Mouse (Mus musculus) spleen, embryonic (tissue): ENCODE measurements around the gene Hspg2.

Experiments
- CTCF ChIA-PET: fragments of 350-600 bp; sonication (Branson Sonifier 250); formaldehyde crosslinking; loops from one replicate; lab custom pipeline; 2022; lab: Charles Lee

Hspg2 gene

DNA sequence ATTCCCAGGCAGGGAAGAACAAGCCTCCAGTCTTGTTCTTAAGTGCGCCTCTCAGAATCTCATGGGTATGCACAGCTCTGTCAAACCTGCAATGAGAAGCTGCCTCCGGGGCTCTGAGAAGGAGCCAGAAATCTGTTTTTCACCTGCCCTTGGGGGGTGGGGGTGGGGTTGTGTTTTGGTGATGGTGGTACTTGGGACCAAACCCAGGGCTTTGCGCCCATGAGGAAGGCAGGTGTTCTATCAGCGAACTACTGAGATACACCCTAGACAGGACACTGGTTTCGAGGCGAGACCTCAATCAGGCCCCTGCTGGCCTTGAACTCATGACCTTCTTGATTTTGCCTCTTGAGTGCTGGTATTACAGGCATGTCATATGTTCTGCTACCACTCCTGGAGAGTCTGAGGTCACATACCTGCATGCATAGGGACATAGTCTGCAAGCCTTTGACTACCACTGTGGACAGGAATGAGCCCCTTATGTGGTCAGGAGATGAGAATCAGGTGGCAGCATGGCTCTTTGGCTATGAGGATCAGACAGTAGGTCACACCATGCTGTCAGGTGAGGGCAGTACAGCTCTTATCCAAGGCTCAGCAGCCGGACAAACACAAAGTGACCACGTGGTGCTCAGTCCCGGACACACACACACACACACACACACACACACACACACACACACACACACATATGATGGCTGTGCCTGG is 30.5 kb downstream of the Hspg2 start:
- CTCF ChIA-PET = interaction anchor here (0.8 kb wide), 1 partner anchor 145 kb away, joined by 19 read pairs; no protein-coding TSS in a partner anchor

DNA sequence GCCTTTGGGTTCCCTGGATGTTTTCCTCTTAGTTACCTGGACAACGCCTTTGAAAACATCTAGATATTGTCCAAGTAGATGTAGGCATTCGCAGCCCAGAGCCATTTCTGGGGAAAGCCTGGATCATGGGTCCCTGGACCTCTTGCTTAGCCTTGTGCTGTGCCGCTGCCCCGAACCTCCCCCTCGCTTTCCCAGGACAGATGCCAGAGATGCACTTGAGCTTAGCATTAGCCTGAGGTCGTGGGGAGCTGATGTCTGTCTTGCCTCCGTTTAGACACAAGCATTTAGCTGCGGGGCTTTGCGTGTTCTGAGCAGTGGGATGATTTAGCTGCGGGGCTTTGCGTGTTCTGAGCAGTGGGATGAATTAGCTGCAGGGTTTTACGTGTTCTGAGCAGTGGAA is 31.6 kb downstream of the Hspg2 start:
- CTCF ChIA-PET = no interaction called here

DNA sequence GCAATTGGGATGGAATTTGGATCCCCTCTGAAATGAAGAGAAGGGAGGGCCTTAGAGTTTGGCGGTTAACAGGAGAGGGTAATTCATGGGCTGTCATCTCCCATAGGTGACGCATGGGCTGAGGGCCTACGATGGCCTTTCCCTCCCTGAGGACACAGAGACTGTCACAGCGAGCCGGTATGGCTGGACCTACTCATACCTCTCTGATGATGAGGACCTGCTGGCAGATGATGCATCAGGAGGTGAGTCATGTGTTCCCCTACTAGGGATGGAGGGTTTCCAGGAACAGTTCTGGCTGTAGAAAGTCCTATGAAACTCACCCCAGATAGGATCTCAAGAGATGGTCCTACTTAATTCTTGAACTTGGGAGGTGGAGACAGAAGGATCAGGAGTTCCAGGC is 32.4 kb downstream of the Hspg2 start:
- CTCF ChIA-PET = no interaction called here

DNA sequence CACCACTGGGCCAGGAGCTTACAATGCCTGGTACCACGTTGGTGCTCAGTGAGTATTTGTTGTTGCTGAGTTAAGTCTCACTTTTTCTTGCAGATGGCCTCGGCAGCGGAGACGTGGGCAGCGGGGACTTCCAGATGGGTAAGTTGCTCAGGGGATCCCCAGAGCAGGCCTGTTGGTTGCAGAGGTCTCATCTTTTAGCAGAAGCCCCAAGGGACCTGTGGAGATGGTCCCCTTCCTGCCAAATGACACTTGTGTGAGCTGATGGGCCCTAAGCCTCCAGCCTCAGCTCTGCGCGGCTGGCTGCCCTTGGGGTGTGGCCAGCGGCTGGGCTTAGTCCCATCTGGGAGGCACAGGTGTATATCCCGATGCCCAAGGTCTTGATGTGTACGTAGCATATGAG is 33.6 kb downstream of the Hspg2 start:
- CTCF ChIA-PET = no interaction called here

DNA sequence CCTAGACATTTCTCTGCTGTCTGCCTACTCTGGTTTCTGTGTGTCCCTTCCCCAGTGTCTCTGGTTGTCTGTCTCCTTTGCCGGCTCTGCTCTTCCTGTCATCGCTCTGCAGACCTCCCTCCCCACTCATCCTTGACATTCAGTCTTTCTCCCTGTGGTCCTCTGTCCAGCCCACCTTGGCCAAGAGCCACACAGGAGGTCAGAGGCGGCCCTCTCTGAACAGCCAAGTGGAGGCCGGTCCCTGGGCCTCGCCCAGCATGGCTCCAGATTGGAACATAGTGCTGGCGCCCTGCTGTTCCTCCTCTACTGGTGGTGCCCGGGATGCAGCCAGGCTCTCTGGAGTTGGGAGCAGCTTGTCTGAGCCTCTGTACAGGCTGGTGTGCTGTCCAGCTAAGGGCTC is 34.2 kb downstream of the Hspg2 start:
- CTCF ChIA-PET = no interaction called here

DNA sequence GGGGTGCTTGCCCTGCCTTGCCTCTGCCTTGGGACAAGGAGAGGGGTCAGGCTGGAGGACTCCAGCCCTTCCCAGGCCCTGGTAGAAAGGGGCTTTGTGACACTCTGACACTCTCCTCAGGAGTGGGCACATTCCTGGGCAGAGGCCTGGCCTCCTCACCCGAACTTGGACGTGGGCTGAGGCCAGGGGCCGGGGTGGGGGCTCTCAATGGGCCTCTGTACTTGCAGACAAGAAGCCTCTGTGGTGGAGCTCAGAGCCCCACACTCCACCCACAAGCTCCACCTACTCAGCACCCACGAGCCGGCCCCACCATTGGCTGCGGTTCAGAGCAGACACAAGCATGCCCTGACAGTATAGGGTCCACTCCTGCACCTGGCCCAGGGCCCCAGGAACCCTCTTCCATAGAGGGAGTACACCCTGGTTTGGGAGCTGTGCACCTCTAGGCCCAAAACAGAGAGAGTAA is 35.0 kb downstream of the Hspg2 start:
- CTCF ChIA-PET = no interaction called here

DNA sequence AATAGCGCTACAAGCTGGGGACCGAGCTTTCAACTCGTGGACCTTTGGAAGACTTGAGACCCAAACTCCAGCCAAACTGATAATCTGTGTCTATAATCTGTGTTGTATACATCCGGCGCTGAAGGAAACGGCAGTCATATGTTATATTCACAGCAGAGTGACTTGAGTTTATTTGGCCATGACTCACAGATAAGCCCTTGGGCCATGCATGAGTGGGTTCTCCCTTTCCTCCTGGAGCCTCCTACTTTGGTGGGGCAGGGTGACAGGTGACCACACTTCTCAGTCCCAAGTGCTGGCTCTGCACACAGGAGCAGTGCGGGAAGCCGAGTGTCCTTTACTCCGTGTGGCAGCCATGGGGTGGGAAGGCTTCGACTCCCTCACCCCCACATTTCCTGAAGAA is 38.1 kb downstream of the Hspg2 start:
- CTCF ChIA-PET = no interaction called here

DNA sequence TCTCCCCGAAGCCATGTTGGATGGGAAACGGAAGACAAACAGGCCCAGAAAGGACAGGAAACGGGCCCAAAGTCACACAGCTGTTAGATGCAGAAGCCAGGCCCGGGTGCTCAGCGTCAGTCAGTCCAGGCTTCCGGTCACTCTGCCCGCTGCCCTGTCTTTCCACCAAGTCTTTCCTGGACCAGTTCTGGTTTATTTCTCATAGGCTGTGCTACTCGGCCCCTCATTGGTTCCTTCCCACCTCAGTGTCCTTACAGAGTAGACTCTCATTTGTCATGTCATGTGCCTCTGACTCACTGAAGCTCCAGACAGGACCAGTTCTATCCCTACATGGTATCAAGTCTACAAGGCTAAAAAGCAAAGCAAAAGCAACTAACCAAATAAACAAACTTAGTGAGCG is 41.0 kb downstream of the Hspg2 start:
- CTCF ChIA-PET = no interaction called here

DNA sequence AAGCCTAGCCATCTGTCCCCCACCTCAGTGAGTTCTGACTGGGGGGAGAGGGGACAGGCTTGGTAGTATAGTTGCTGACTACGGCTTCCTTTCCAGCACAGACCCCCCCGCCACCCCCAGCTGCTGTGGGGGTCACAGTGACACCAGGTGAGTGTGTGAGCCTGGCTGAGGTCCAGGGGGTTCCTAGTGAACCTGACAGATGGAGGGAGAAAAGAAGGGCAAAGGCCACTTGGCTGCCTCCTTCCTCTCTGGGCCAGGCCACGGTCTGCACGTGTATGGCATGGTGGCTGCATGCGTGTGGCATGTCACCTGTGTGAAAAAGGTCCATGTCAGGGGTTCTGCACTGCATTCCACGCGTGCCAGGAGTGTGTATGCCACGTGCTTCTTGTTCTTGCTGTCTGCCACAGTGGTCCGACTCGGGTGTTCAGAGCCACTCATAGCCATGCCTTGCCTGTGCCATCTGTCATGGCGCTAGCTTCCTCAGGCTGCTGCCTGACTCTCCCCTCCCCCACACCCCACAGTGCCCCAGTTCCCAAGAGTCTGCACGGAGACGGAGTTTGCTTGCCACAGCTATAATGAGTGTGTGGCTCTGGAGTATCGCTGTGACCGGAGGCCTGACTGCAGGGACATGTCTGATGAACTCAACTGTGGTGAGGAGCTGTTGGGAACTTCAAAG is 41.6 kb downstream of the Hspg2 start:
- CTCF ChIA-PET = no interaction called here

DNA sequence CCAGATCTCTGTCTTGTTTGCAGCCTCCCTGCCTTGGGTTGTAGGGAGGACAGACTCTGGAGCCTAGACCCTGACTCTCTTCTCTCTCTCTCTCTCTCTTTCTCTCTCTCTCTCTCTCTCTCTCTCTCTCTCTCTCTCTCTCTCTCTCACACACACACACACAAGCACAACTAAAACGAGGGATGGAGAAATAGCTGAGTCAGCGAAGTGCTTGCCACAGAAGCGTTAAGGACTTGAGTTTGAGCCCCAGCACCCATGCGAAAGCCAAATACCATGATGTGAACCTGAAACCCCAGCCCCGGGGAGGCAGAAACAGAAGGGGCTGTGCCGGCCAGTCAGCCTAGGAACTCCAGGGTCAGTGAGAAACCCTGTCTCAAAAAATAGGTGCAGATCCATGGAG is 44.3 kb downstream of the Hspg2 start:
- CTCF ChIA-PET = interaction anchor here (0.6 kb wide), 1 partner anchor 770 kb away, joined by 3 read pairs; no protein-coding TSS in a partner anchor

DNA sequence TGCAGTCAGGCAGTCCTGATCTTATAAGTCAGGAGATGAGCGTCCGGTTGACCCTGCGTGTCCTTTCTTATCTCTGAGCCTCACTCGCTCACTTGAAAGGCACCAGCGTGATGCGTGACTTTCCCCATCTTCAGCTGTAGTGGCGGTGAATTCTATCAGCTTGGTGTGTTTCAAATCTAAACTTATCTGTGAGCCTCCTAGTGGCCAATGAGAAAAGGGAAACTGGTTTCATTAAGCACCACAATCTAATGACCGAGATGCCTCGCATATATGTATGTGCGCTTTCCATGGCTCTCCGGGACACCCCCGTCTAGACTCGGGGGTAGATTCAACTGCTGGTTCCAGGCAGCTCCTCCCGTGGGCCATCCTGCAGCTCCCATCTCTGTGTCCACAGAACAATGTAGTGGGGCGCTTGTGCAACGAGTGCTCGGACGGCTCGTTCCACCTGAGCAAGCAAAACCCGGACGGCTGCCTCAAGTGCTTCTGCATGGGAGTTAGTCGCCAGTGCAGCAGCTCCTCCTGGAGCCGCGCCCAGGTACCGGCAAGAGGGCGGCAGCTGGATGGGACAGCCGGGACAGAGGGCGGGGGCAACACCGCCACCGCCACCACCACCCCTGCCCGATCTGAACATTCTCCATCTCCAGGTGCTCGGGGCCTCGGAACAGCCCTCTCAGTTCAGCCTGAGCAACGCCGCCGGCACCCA is 49.6 kb downstream of the Hspg2 start:
- CTCF ChIA-PET = interaction anchor here (1.0 kb wide), 1 partner anchor 74 kb away, joined by 3 read pairs; no protein-coding TSS in a partner anchor

DNA sequence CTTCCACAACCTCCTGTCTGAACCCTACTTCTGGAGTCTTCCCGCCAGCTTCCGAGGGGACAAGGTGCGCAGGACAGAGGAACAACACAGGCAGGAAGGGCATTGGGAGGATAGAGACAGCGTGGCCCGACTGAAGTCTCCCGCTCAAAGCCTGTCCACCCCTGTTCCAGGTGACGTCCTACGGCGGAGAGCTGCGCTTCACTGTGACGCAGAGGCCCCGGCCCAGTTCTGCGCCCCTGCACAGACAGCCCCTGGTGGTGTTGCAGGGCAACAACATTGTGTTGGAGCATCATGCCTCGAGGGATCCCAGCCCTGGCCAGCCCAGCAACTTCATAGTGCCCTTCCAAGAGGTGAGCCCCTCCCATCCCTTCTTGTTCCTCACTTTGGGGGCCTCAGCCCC is 50.2 kb downstream of the Hspg2 start:
- CTCF ChIA-PET = no interaction called here

DNA sequence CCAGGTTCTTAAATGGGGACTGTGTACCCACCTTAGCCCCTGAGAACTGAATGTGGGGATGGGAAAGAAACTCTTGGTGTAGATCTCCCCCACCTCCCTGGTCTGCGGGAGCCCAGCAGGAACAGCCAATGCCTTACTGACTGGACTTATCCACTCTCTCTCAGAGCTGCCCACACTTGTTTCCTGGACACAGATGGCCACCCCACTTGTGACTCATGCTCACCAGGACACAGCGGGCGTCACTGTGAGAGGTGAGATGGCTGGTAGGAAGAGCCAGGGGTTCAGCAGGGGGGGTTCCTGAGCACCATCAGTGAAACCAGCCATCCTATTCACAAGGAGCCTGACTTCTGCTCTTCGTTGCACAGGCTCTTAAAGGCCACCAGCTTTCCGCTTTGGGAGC is 51.8 kb downstream of the Hspg2 start:
- CTCF ChIA-PET = no interaction called here

DNA sequence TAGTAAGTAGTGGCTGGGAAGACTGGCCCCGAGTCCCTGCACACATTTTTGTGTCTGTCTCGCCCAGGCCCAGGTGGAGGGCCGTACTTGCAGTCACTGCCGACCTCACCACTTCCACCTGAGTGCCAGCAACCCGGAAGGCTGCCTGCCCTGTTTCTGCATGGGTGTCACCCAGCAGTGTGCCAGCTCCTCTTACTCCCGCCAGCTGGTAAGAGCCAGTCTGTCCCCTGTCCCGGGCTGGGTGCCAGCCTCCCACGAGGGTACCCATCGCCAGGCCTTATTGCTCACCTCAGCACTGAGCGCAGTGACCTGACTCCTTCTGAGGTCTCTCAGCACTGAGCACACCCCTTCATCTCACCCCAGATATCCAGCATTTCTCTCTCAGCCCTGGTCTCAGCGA is 53.4 kb downstream of the Hspg2 start:
- CTCF ChIA-PET = no interaction called here

DNA sequence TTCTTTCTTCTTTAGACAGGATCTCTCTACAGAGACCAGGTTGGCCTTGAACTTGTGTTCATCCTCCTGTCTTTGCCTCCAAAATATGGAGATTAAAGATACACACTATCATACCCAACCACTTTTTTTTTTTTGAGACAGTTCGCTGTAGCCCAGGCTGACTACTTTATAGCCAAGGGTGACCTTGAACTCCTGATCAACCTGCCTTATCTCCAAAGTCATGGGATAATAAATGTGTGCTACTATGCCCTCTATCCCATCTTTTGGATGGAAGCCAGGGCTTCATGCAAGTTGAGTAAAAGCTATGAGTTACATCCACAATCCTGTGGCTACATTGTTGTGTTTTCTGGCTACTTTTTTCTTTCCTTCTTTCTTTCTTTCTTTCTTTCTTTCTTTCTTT is 56.9 kb downstream of the Hspg2 start:
- CTCF ChIA-PET = no interaction called here

DNA sequence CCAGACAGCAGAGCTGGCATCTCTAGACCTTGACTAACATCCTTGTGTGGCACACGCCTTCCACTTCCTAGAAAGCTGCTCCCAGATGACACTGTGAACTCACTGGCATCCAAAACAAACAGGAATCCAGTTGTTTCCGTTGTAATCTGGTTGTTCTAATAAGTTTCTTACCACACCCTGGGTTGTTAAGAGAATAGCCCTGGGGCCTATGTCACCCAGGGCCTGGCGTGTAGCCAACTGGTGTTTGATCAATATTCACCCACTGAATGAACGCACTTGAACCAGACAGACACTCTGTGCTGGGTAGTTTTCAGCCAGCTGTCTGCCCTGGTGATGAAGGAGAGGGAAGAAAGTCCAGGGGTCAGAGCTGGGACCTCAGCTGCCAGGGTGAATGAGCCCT is 58.8 kb downstream of the Hspg2 start:
- CTCF ChIA-PET = no interaction called here

DNA sequence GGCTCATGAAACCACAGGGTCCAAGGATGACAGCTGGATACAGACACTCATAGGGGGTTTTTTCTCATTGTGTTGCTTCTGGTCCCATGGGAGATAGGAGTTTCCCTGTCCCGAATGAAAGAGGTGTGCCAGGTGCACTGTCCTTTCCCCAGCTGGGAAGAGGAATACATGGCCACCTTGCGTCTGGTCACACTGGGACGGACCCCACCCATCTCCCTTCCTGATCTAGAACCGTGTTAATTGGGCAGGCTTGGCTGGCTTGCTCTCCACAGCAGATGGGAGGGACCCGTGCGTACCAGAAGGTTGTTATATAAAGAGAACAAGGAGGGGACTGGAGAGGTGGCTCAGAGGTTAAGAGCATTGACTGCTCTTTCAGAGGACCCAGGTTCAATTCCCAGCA is 59.3 kb downstream of the Hspg2 start:
- CTCF ChIA-PET = no interaction called here

DNA sequence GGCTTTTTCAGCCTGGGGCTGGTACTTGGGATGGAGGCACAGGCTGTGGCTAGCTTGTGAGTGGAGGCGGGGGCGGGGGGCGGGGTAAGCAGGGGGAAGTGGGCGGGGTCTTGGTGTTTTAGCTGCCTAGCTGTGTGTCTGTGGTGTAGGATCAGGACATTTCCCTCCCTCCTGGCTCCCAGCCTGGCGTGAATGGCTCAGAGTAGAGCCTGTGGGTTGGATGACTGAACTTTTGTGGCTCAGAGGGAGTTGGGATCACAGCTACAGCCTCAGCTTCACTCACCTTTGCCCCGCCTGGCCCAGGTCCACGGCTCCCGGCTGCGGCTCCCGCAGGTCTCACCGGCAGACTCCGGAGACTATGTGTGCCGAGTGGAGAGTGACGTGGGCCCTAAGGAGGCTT is 71.8 kb downstream of the Hspg2 start:
- CTCF ChIA-PET = interaction anchor here (0.5 kb wide), 1 partner anchor 715 kb away, joined by 3 read pairs; no protein-coding TSS in a partner anchor

DNA sequence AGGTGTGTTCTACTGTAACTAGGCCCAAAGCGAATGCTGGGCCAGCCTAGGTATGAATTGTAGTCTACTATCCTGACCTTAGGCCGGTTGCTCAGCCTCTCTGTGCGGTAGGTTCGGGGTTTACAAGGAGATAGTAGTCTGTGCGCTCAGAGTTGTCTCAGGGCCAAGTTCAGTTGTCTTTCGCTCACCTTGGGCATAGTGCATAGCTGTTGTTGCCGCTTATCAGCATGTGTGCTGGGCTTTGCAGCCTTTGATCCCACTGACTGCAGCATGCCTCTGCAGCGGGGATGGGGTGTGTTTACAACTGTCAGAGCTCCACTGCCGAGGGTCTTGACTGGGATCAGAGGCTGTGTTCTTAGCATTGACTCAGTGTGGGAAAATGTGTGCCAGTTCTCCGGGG is 74.4 kb downstream of the Hspg2 start:
- CTCF ChIA-PET = no interaction called here

DNA sequence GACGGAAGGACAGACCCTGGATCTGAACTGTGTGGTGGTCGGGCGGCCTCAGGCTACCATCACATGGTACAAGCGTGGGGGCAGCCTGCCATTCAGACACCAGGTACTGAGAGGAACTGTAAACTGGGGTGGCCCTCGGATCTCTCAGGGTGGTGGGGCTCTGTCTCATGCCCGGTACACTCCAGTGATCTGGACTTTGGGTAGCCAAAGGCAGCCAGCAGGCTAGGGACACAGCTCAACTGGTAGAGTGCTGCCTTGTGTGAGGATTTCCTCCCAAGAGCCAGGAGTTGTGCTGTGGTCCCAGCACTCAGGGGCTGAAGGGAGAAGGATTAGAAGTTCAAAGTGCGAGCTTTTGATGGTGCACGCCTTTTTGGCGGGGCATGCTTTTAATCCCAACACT is 77.0 kb downstream of the Hspg2 start:
- CTCF ChIA-PET = no interaction called here

DNA sequence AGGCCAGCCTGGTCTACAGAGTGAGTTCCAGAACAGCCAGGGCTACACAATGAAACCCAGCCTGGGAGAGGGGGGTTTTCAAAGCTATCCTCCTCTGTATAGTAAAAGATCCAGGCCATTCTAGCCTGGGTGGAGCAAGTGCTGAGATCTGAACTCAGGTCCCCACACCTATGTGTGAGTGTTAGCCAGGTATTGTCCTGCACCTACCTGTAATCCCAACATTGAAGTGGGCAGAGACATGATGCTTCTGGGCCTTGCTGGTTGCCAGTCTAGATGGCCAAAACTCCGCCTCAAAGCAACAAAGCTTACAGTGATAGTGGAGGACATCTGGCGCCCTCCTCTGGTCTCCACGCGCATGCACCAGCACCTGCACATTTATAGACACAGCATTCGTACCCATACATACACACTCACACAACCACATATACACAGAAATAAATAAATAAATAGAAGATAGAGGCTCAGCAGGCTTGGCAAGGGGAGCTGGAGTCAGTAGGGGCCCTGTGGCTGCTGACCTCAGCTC is 77.5 kb downstream of the Hspg2 start:
- CTCF ChIA-PET = no interaction called here

DNA sequence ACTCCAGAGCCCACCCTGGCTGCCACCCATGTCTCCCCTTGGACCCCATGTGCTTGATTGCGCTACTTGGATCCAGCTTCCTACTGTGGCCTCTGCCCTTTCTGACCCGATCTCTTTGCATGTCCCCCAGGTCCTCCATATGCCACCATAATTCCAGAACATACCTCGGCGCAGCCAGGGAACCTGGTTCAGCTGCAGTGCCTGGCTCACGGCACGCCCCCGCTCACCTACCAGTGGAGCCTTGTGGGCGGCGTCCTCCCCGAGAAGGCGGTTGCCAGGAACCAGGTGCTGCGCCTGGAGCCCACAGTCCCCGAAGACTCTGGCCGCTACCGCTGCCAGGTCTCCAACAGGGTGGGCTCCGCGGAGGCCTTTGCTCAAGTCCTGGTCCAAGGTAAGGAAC is 84.9 kb downstream of the Hspg2 start:
- CTCF ChIA-PET = no interaction called here
